Mouse (Mus musculus) small intestine, adult 2 months (tissue): ENCODE results near the gene Dydc2. TPM values are rescaled to one million over a fixed set of nuclear protein-coding genes. Genes with fewer than 3 reads are reported as not detected.

Source experiments
- H3K27ac ChIP-seq: fragments of 200-500 bp; 2 replicates; pipeline ENCODE4 v1.5.1; 2012; ENCODE audit warnings: low read depth, low read length, control low read depth, inconsistent platforms; ENCODE audit not compliant: insufficient read depth
- H3K27me3 ChIP-seq: fragments of 200-500 bp; 2 replicates; pipeline ENCODE4 v1.6.1; 2012; ENCODE audit warnings: mild to moderate bottlenecking, moderate library complexity, low read length, inconsistent platforms; ENCODE audit not compliant: control insufficient read depth, insufficient read depth
- H3K36me3 ChIP-seq: fragments of 200-500 bp; 2 replicates; pipeline ENCODE4 v1.6.1; 2012; ENCODE audit warnings: mild to moderate bottlenecking, low read length, control low read depth, inconsistent platforms; ENCODE audit not compliant: control insufficient read depth, insufficient read depth
- H3K4me1 ChIP-seq: fragments of 200-500 bp; 2 replicates; pipeline ENCODE4 v1.6.1; 2012; ENCODE audit warnings: low read length, inconsistent platforms, mixed read lengths; ENCODE audit not compliant: control insufficient read depth, insufficient read depth, insufficient read length
- H3K4me3 ChIP-seq: fragments of 200-500 bp; 2 replicates; pipeline ENCODE4 v1.5.1; 2012; ENCODE audit warnings: low read depth, mild to moderate bottlenecking, control low read depth, inconsistent platforms, low read length, moderate library complexity
- CTCF ChIP-seq: fragments of 200-500 bp; IDR thresholded peaks from 2 replicates; pipeline ENCODE4 v1.5.1; 2012; ENCODE audit warnings: low read depth, mild to moderate bottlenecking, control low read depth, inconsistent platforms, low read length, moderate library complexity, mixed read lengths; ENCODE audit not compliant: insufficient replicate concordance, insufficient read length; ENCODE audit errors: extremely low read depth
- POLR2A ChIP-seq: fragments of 200-500 bp; IDR thresholded peaks from 2 replicates; pipeline ENCODE4 v1.6.1; 2012; ENCODE audit warnings: low read depth, mild to moderate bottlenecking, control low read depth, inconsistent platforms, low read length, moderate library complexity
- WGBS: fragments of 180-500 bp; shearing (Covaris S2); methylation state at CpG from one replicate; pipeline ENCODE4 v1.1.7; 2018; 5-methylcytosine and 5-hydroxymethylcytosine counted together
- polyA plus RNA-seq: library from polyadenylated mRNA; depleted of rRNA; stranded (reverse); fragments of >200 nt; gene quantifications from 2 replicates; pipeline ENCODE4 v1.2.3, GENCODE M21; 2012

Gene Dydc2
- polyA plus RNA-seq, 1 experiment = not detected

GRCm38 (mm10) chr14:41100712-41101111 lies 31.7 kb upstream of the Dydc2 start:
- WGBS = 23% methylated on average over 3 of the region's 3 CpGs
- no peak overlapping the region for H3K4me3 ChIP-seq
- no peaks in the 10 kb centered on the region for H3K27me3 ChIP-seq
- TF ChIP-seq CTCF = no peak
- H3K36me3 ChIP-seq = no peaks in the 10 kb centered on the region
- H3K4me1 ChIP-seq = no peaks in the 10 kb centered on the region
- no peak overlapping the region for H3K27ac ChIP-seq

- TF ChIP-seq CTCF (no peak), POLR2A (no peak)
- Histone ChIP-seq H3K27ac (no peak overlapping the region), H3K4me1 (no peaks in the 10 kb centered on the region), H3K4me3 (no peak overlapping the region), H3K27me3 (no peaks in the 10 kb centered on the region), H3K36me3 (no peaks in the 10 kb centered on the region)
- 85% methylated on average over 1 of the region's 1 CpGs for WGBS
These were observed 29.7 kb upstream of the Dydc2 start for GRCm38 (mm10) chr14:41098726-41099125.

- H3K27ac ChIP-seq = no peak overlapping the region
- H3K27me3 ChIP-seq = no peaks in the 10 kb centered on the region; the same call in 1 of the 2 replicates
- H3K4me3 ChIP-seq = no peak overlapping the region
- TF ChIP-seq CTCF (no peak), POLR2A (no peak)
- 71% methylated on average over 3 of the region's 3 CpGs for WGBS
- H3K4me1 ChIP-seq = no peaks in the 10 kb centered on the region
- H3K36me3 ChIP-seq = no peaks in the 10 kb centered on the region
These were observed 27.4 kb upstream of the Dydc2 start for GRCm38 (mm10) chr14:41096296-41096860.

GRCm38 (mm10) chr14:41094114-41094513 lies 25.1 kb upstream of the Dydc2 start:
- TF ChIP-seq CTCF (no peak), POLR2A (no peak)
- H3K36me3 ChIP-seq = no peaks in the 10 kb centered on the region
- H3K4me1 ChIP-seq = no peaks in the 10 kb centered on the region
- 26% methylated on average over 1 of the region's 1 CpGs for WGBS
- no peaks in the 10 kb centered on the region; the same call in 1 of the 2 replicates for H3K27me3 ChIP-seq
- no peak overlapping the region for H3K27ac ChIP-seq
- no peak overlapping the region for H3K4me3 ChIP-seq

- 53% methylated on average over 8 of the region's 8 CpGs for WGBS
- Histone ChIP-seq H3K4me3 (no peak overlapping the region), H3K36me3 (no peaks in the 10 kb centered on the region), H3K27me3 (no peaks in the 10 kb centered on the region; the same call in 1 of the 2 replicates), H3K4me1 (no peaks in the 10 kb centered on the region), H3K27ac (no peak overlapping the region)
- TF ChIP-seq CTCF (peak; percentile 35; the same call in 1 of the 2 replicates), POLR2A (no peak)
These were observed 21.8 kb upstream of the Dydc2 start for GRCm38 (mm10) chr14:41090777-41091176.

GRCm38 (mm10) chr14:41087509-41087908 lies 18.5 kb upstream of the Dydc2 start:
- 77% methylated on average over 1 of the region's 1 CpGs for WGBS
- no peak for TF ChIP-seq POLR2A
- TF ChIP-seq CTCF = peak; percentile 42; the same call in 1 of the 2 replicates
- no peaks in the 10 kb centered on the region; the same call in 1 of the 2 replicates for H3K27me3 ChIP-seq
- no peak overlapping the region for H3K27ac ChIP-seq
- no peaks in the 10 kb centered on the region for H3K36me3 ChIP-seq
- no peaks in the 10 kb centered on the region for H3K4me1 ChIP-seq
- no peak overlapping the region for H3K4me3 ChIP-seq

- 78% methylated on average over 2 of the region's 2 CpGs for WGBS
- Histone ChIP-seq H3K4me1 (no peaks in the 10 kb centered on the region), H3K27me3 (no peaks in the 10 kb centered on the region), H3K27ac (no peak overlapping the region), H3K36me3 (no peaks in the 10 kb centered on the region), H3K4me3 (no peak overlapping the region)
- TF ChIP-seq POLR2A (no peak), CTCF (no peak)
These were observed 13.4 kb upstream of the Dydc2 start for GRCm38 (mm10) chr14:41082408-41082807.

- TF ChIP-seq POLR2A (no peak), CTCF (no peak)
- H3K36me3 ChIP-seq = no peaks in the 10 kb centered on the region
- H3K4me3 ChIP-seq = peak overlapping the region; percentile 14
- H3K27ac ChIP-seq = no peak overlapping the region
- H3K27me3 ChIP-seq = no peaks in the 10 kb centered on the region
- whole genome bisulfite sequencing = 4% methylated on average over 8 of the region's 8 CpGs
- no peaks in the 10 kb centered on the region for H3K4me1 ChIP-seq
These were observed 3.9 kb upstream of the Dydc2 start for GRCm38 (mm10) chr14:41072944-41073275.
